Mouse (Mus musculus) erythroblast, adult 5-6 weeks (primary cell): Measurements from ENCODE around the gene Chchd10. TPM values are rescaled to one million over a fixed set of nuclear protein-coding genes. Genes with fewer than 3 reads are reported as not detected.
"Not testable (repeated sequence)": the region's sequence is repeated elsewhere in the genome, so short reads cannot be mapped to it uniquely, and the experiment has no call there.

Experiments
- ATAC-seq: replicated peaks from 2 replicates; pipeline ENCODE4 v1.8.0; 2016; ENCODE audit warnings: moderate number of reproducible peaks, mild to moderate bottlenecking, moderate TSS enrichment, inconsistent platforms; ENCODE audit not compliant: poor library complexity, low FRiP score, severe bottlenecking
- total RNA-seq, 2 experiments: library from RNA; stranded (forward) in 1 of 2; stranded (reverse) in 1 of 2; fragments of 150-400 nt in 1 of 2; fragments of 200-764, 138-1000 nt in 1 of 2; gene quantifications; 2 replicates each; pipeline versions ENCODE4 v1.2.3 to v1.2.4; 2015 to 2017; ENCODE audit warnings: low replicate concordance in 2 of 2

The Chchd10 gene
- total RNA-seq (2015; ENCODE audit: low replicate concordance) (33.2 and 46.5 TPM in 2 replicates), total RNA-seq (2017; ENCODE audit: low replicate concordance) (27.2 and 33.2 TPM in 2 replicates)

DNA sequence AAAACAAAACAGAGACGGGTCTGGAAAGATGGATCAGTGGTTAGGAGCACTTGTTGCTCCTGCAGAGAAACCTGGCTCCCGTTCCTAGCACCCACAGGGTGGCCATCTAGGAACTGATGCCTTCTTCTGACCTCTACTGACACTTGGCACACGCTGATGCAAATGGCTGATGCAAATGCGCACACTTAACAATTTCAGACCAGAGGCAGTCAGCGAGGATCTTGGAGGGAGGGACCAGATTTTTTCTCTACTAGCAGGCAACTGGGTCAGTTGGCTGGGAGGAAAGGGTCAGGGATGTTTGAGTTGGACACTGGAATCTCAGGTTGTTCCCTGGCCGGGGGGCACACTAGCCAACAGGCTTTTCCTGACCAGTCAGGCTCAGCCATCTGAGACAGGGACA, at the start of gene Chchd10:
Chchd10 (plus strand) TSS at position 240 of the 400 bp plus-strand sequence.
- no peak for ATAC-seq

DNA sequence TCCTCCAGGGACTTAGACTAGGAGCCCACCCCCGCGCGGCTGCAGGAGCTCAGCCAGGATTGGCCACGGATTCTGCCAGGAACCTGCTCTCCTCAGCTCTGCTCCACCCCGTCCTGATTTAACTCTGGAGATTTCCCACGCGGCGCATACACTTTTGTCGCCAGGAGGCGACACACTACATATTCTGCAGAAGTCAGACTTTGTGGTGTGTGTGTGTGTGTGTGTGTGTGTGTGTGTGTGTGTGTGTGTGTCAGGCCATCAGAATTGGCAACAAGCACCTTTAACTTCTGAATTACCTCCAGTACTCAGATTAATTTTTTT, 49.7 kb upstream of the Chchd10 start:
- ATAC-seq, result 0 out of 2 replicates have a peak, but pooled peaks have one; percentile 47

DNA sequence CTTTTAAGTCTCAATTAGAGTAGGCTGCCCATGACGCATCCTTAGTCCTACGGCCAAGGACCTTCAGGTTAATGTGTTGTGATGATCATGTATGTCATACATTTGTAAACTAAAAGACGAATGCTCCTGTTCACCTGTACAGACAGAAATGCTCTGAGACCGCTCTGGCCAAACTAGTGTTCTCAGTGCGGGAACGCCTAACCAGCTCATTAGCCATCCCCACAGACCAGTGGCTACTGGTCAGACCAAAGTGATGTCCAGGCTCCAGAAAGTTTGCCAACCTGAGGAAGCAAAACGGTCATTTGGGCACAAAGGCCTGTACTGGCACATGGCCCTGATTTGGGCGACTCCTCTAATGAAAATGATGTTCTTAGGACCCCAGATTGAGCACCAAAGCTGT, 48.2 kb upstream of the Chchd10 start:
- no peak for ATAC-seq

DNA sequence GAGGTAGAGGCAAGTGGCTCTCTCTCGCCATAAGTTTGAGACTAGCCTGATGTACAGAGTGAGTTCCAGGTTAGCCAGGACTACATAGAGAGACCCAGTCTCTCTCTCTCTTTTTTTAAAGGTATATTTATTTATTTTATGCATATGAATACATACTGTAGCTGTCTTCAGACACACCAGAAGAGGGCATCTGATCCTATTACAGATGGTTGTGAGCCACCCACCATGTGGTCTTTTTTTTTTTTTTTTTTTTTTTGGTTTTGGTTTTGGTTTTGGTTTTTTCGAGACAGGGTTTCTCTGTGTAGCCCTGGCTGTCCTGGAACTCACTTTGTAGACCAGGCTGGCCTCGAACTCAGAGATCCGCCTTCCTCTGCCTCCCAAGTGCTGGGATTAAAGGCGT, 45.4 kb upstream of the Chchd10 start:
- ATAC-seq, result not testable (repeated sequence)

DNA sequence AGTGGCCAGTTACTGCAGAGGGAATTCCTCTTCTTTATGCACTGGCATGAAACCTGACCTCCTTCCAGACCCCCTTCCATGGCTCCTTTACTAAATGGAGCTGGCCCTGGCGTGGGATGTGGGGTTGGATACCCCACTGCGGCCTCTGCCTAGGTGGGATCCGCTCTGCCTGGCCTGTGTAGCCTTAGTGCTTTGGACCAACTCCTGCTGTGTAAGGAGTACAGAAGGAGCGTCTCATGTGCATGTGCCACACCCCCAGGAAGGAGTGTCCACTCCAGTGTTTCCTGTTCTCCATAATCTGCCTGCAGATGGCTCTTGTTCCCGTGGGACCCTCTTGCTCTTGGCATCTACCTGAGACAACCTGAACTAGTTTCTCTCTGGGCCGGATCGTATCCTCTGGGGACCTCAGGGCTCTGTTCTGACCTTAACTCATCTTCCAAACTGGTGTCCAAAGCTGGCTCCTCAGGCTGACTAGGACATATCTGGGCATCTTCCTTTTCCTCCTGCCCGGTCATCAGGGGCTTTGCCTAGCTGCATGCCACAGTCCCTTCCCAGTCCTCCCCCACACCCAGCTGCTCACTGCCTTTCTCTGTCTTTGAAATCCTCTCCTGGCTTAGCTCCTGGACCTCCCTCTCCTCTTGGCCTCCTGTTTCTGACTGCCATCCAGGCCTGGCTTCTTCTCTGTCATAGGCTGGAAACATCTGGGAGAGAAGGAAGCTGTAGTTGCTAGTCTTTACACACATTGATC, 43.4 kb upstream of the Chchd10 start:
- ATAC-seq, result no peak

DNA sequence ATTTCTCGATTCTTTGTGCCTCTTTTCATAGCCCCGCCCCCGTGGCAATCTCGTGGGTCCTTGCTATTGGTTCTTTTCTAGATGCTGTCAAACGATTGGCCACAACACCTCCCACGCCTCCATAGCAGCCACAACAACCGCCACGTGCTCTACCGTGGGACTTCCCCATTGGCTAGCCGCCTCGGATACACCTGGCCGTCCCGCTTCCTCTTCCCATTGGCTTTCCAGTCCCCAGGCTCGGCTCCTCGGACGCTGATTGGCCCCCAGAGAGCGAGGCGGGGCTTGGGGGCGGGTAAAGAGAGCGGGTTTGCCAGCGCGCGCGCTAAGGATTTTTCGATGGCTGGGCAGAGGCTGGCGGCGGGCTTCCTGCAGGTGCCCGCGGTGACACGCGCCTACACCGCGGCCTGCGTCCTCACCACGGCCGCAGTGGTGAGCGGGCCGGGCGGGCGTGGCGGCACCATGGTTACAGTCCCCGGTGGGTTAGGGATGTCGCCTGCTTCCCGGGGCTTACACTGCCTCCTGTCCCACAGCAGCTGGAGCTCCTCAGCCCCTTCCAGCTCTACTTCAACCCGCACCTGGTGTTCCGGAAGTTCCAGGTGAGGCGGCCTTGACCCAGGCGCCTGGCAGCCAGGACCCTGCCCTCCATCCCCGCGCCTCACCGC, 39.7 kb upstream of the Chchd10 start, which contains the start of gene Derl3:
Derl3 (plus strand) TSS at position 325 of the 662 bp plus-strand sequence.
- ATAC-seq, result peak; percentile 97

DNA sequence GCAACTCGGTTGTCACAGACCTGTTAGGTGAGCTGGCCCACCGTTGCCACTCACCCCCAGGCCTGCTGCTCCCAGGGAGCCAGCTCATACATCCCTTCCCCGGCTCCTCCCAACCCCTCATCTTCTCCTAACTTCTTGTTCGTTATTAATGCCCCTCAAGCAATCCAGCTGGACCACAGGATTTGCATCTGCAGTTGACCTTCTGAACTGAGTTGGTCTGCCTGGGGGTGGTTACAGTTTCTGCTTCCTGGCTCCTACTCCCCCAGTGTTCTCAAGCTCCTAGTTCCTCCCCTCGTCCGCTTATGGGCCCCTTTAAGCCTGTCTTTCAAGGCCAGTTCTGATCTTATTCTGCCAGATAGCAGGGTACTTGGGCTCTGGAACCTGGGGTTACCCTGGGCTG, 38.3 kb upstream of the Chchd10 start:
- ATAC-seq, result no peak

DNA sequence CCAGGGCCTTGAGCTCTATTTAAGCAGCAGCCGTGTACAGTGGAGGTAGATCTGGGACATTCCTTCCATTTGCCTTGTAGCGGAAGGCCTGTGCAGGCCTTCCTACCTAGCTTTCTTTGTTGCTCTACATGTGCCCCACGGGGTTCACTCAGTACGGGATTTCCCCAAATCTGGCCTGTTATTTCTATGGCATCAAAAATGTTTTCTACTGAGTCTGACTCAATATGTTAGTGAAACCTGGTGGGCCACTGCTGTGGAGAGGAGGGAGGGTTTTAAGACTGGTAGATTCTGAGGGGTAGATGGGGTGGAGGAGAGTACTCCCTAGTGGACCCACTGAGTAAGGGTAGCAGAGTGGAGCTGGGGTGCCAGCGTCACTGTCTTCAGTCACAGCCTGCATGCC, 37.2 kb upstream of the Chchd10 start:
- ATAC-seq, result no peak

DNA sequence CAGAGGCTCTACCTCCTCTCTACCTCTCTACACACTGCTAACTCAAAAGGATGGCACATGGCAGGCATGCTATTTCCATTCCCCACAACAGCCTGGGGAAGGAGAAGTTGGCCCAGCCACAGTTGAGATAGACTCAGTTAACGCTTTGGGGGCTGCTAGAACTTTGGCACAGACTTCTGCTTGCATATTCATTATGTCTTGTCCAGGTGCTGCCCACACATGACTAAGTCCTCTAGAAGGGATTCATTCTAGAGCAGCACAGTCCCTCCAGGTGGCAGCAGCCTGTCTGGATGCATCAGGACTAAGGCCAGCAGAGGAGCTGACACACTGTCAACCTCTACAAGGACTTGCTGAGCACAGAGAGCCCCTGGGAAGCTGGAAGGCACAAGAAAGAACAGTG, 36.7 kb upstream of the Chchd10 start:
- ATAC-seq, result no peak

DNA sequence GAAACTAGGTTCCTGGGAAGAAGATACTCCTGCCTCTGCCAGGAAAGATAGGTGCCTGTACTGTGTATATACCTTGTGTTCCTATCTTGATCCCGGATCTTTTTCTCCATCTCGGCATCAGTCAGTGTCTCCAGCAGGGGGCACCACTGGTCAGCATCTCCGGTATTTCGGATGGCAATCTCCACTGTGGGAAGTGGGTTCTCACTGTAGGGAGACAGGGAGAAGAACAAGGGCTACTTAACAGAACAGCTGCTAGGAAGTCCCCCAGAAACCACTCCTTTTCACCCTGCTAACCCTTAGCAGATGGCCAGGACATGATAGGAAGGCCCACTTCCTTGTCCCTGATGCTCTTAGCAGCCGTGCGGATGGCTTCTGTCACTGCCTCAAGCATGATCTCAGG, 35.6 kb upstream of the Chchd10 start:
- ATAC-seq, result no peak

DNA sequence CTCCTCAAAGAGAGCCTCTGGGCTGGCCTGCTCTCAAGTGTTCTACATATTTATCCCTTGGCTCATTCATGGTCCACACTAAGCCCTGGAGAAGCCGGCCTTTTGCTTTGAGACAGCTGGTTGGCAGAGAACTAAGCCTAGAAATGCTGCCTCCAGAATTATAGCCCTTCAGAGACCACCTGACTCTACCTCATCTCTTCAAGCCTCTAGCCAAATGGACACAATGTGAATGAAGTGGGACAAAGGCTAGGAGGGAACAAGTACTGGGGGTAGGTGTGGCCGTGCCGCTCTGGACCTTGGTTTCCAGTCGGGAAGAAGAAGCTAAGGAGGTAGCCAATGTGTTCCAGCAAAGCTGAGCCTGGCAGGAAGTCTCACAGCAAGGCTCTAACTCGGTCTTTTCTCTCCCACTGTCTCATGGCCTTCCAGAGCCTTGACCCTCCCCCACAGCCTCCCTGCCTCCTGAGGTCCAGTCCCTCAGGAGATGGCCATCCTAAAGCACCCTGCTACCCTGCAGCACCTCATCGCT, 34.8 kb upstream of the Chchd10 start:
- no peak for ATAC-seq

DNA sequence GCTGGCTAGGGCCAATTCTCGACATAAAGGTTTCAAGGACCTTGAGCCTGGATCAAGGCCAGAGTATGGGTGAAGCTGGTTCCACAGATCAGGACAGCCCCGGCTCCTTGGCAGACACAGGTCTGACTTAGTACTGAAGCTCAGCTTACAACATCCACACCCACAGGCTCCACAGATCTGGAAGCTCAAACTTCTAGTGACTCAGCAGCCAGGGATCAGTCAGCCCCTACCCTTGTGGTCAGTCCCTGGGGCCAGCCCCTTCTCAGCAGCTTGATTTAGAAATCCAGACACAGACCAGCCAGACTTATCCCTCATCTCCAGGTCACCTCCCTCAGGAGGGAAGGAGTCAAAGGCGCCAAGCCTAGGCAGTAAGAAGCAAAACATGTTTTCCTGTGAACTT, 34.1 kb upstream of the Chchd10 start:
- no peak for ATAC-seq

DNA sequence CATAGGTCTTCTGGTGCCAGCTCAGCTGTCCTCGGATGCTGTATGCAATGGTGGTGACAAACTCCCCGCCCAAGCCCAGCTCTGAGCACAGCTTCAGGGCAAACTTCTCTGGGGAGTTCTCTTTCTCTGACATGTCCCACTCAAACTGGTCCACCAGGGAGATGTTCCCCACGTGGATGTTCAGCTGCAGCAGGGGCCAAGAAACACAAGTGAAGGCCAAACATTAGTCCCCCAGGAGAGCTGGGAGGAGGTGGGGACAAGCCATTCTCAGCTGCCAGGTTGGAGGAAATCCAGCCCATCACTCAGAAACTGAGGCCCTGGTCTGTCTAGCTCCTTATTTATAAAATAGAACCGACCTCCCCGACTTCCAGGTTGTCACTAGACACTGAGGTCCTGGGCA, 28.5 kb upstream of the Chchd10 start:
- no peak for ATAC-seq

DNA sequence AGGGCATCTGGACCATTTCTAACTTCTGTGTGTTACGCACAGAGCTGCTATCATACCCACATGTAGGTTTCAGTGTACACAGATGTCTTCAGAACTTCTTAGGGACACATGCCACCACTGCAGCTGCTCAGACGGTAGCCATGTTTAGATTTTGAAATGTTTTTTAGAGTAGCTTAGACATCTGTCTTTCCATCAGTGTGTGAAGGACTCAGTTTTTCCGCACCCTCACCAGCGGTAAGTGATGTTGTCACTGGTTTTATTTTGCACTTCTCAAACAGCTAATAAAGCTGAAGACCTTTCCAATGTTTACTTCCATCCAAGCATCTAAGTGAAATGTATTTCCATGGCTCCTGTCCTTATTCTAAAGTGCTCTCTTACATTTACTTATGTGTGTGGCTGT, 26.0 kb upstream of the Chchd10 start:
- ATAC-seq, result no peak

DNA sequence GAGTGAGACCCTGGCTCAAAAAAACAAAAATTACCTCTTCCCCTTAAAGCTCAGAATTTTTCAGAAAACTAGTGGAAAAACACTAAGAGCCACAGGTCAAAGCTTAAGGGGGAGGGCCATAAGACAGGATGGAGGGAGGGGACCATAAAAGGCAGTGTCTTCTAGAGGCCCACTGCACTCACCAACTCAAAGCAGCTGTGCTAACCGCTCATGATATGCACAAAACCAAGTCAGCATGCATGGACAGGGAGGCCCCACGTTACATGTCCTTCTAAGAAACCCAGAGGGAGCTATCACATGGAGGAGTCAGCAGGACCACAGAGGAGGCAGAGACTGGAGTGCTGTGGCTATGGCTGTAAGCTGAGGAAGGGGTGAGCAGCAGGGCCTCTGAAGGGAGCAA, 22.2 kb upstream of the Chchd10 start:
- ATAC-seq, result no peak

DNA sequence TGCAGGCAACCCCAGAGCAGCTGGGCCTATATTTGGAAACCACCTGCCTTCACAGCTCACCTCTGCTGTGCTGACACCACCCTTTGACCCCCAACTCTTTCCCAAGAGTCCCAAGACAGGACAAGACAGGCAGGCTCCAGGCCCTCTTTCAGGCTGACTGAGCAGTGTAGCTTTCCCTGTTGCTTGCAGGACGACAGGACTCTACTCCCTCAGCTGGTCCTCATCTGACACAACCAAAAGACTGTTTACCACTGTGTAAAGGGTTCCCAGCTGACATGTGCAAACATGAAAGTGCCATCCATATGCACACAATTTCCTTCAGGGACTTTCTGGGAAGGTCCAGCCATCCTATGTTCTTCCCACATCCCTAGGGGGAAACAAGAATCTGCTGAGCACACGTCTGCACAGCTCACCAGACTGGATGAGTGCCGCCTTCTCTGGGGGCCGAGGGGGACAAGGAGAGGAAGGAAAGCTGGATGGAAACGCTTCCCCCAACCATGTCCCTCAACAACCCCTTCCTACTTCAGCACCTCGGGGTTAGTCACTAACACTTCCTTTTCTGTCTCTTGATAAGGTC, 19.8 kb upstream of the Chchd10 start:
- no peak for ATAC-seq

DNA sequence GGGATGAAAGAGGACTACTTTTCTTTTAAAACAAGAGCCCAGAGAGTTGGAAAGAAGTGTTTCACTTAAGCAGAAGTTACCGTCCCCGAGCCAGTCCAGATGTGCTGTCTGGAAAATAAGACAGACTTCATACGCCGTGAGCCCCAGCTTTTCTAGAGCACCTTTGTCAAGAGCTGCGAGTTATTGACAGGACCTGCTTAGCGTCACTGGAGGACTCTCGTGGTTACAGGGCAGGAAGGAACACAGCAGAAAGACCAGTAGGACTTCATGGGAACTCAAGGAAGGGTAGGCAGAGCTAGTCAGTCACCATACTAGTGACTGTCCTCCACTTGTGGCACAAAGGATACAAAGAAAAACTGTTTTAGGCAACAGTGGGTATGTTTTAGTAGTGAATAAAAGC, 17.4 kb upstream of the Chchd10 start:
- no peak for ATAC-seq

DNA sequence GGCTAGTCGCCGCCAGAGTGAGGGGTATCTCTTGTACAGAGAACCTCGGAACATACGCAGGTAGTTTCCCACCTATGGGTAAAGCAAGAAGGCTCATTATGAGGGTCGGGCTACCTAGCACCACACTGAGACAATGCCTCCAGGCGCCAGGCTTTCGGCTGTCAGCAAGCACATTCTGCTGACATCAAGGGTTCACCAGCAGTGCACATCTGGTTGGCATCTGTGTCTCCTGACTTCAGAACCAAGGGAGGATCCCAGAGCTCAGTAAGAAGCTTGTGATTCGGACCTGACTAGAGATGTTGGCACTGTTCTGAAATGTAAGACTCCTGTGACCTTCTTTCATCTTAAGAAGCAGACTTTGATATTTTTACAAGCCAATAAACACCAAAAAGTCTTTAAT, 16.1 kb upstream of the Chchd10 start:
- no peak for ATAC-seq

DNA sequence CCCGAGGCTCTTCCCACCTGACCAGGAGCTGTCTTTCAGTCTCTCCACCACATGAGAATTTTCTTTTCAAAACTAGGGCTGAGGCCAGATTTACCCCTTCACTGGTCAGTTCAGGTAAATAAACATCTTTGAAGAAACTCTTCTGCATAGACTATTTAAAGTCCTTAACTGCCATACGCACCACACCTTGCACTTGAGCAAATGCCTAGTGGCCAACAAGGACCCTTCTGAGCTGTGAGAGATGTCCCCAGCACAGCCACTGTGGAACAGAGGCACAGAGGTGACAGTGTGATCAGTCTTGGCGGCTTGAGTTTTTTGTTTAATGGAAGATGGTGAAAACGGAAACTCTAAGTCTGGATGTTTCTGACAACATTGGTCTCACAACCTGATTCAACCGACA, 13.9 kb upstream of the Chchd10 start:
- ATAC-seq, result no peak

DNA sequence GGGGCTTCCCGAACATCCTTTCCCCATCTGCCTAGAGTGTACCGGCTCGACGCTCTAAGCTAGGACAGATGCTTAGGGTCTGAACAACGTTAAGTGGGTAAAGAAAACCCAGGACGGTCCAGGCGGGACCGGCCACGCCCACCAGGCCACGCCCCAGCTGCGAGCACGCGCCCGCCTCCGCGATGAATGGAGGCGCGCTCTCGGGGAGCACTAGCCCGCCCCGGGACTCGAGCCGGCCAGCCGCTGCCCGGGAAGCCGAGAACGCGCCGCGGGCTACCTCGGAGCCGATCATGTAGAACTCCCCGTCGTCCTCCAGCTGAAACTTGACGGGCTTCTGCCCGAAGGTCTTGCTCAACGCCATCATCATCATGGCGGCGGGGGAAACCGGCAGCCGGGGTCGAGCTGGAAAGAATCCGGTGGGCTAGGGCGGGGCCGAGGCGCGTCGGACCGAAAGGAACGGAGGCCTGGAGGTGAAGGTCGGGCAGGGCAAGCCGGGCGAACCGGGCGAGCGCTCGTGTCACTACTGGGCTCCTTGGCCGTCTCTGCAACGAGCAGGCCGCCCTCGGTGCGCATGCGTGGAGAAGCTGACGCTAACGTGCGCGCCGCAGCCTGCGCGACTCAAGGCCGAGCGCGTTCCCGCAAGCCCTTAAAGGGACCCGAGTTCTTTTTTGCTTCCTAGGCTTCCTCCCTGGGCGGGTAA, 11.8 kb upstream of the Chchd10 start, which contains the start of gene Smarcb1:
Smarcb1 (minus strand) TSS at position 592 of the 700 bp plus-strand sequence.
- ATAC-seq, result peak; percentile 90
